In genomic region chr10:127490160-127491127, GRCm38 (mm10) we compare ENCODE assay signal across 15 mouse cellular contexts. TPM values are rescaled to one million over a fixed set of nuclear protein-coding genes. Genes with fewer than 3 reads are reported as not detected.
DNase-seq lines count a peak whose midpoint lies in the region; ATAC-seq lines count a peak whose summit lies in the region.
"Had no signal": no experiment of that assay in that cellular context is flagged by ENCODE, and none has a peak within 500 bp of the region (broad histone marks: within the 10 kb centered on the region; RNA-seq: fewer than 3 reads in every experiment).

No protein-coding gene starts in this region.

- WGBS in forebrain, embryonic 14.5 days, result 81% methylated on average over 18 of the region's 18 CpGs
- 83% methylated on average over 18 of the region's 18 CpGs for WGBS in forebrain, embryonic 11.5 days
- WGBS in hindbrain, embryonic 16.5 days, result 58% methylated on average over 18 of the region's 18 CpGs
- WGBS in neural tube, embryonic 15.5 days, result 55% methylated on average over 18 of the region's 18 CpGs

- no peak for ATAC-seq in forebrain, embryonic 14.5 days
- ATAC-seq in forebrain, embryonic 11.5 days (replicated peaks; ENCODE audit: low FRiP score), result no peak
- peak; percentile 72 for ATAC-seq in hindbrain, embryonic 16.5 days
- peak; percentile 62; the same call in 1 of the 2 replicates for ATAC-seq in neural tube, embryonic 15.5 days (ENCODE audit: low FRiP score)

- H3K4me2 ChIP-seq in forebrain, embryonic 14.5 days (ENCODE audit: low read length), result no peak overlapping the region
- no peak overlapping the region for H3K4me2 ChIP-seq in forebrain, embryonic 11.5 days (ENCODE audit: low read depth, low read length, severe bottlenecking)
- H3K4me2 ChIP-seq in hindbrain, embryonic 16.5 days (ENCODE audit: low read length), result no peak overlapping the region
- no peak overlapping the region for H3K4me2 ChIP-seq in neural tube, embryonic 15.5 days
- H3K4me2 ChIP-seq: liver, embryonic 13.5 days had no signal

- DNase-seq in forebrain, embryonic 14.5 days (ENCODE audit: low spot score), result no peak
- no peak for DNase-seq in forebrain, embryonic 11.5 days (ENCODE audit: low spot score)
- DNase-seq in retina, postnatal 1 day, result peak; percentile 47
- no peak for DNase-seq in retina, embryonic 14.5 days (ENCODE audit: low spot score)
- DNase-seq in Muller cell, postnatal 12 days (ENCODE audit: inconsistent ontology term), result no peak
- DNase-seq in adrenal gland, adult (ENCODE audit: inconsistent age in 2 of 2, low spot score in 1 of 2), result no peak
- DNase-seq: liver, embryonic 13.5 days; lung, postnatal 10 days; right cerebral cortex, postnatal 25 days; thymus, adult 18-20 months had no signal

- no peak overlapping the region for H3K4me3 ChIP-seq in forebrain, embryonic 14.5 days (ENCODE audit: low read depth, low read length)
- no peak overlapping the region for H3K4me3 ChIP-seq in forebrain, embryonic 11.5 days (ENCODE audit: low read depth, low read length)
- no peak overlapping the region for H3K4me3 ChIP-seq in hindbrain, embryonic 16.5 days (ENCODE audit: low read length)
- no peak overlapping the region for H3K4me3 ChIP-seq in neural tube, embryonic 15.5 days (replicated peaks)
- H3K4me3 ChIP-seq: limb, embryonic 10.5 days; liver, embryonic 13.5 days had no signal

- peak overlapping the region; percentile 33; the same call in 1 of the 2 replicates for H3K9ac ChIP-seq in forebrain, embryonic 14.5 days (ENCODE audit: low read length)
- H3K9ac ChIP-seq in forebrain, embryonic 11.5 days (ENCODE audit: low read length), result no peak overlapping the region
- peak overlapping the region; percentile 4; the same call in 1 of the 2 replicates for H3K9ac ChIP-seq in hindbrain, embryonic 16.5 days (ENCODE audit: low read depth, low read length)
- H3K9ac ChIP-seq in neural tube, embryonic 15.5 days (replicated peaks), result 0 out of 2 replicates have a peak overlapping the region, but pooled peaks have one; percentile 10
- H3K9ac ChIP-seq: liver, embryonic 13.5 days had no signal

- no peak overlapping the region for H3K27ac ChIP-seq in forebrain, embryonic 14.5 days (ENCODE audit: low read depth, low read length)
- no peak overlapping the region for H3K27ac ChIP-seq in forebrain, embryonic 11.5 days (ENCODE audit: low read depth, low read length)
- H3K27ac ChIP-seq in hindbrain, embryonic 16.5 days (ENCODE audit: low read depth, low read length), result peak overlapping the region; percentile 76
- peak overlapping the region; percentile 69 for H3K27ac ChIP-seq in neural tube, embryonic 15.5 days (replicated peaks)
- H3K27ac ChIP-seq: kidney, postnatal 0 days; limb, embryonic 10.5 days; liver, embryonic 13.5 days had no signal

- H3K4me1 ChIP-seq in forebrain, embryonic 14.5 days (ENCODE audit: control insufficient read depth, insufficient read depth, low read length), result no peaks in the 10 kb centered on the region
- no peaks in the 10 kb centered on the region for H3K4me1 ChIP-seq in forebrain, embryonic 11.5 days (replicated peaks; ENCODE audit: control insufficient read depth, insufficient read depth, low read length)
- H3K4me1 ChIP-seq in hindbrain, embryonic 16.5 days (ENCODE audit: control insufficient read depth, insufficient read depth, low read depth, low read length), result peaks cover 15% of the 10 kb centered on the region
- peaks cover 33% of the 10 kb centered on the region for H3K4me1 ChIP-seq in neural tube, embryonic 15.5 days
- H3K4me1 ChIP-seq: liver, embryonic 13.5 days had no signal

- H3K9me3 ChIP-seq in forebrain, embryonic 14.5 days (replicated peaks; ENCODE audit: control insufficient read depth, low read length), result no peaks in the 10 kb centered on the region
- H3K9me3 ChIP-seq in forebrain, embryonic 11.5 days (ENCODE audit: control insufficient read depth, low read length), result no peaks in the 10 kb centered on the region
- no peaks in the 10 kb centered on the region for H3K9me3 ChIP-seq in hindbrain, embryonic 16.5 days (ENCODE audit: control insufficient read depth, low read length)
- H3K9me3 ChIP-seq in neural tube, embryonic 15.5 days (replicated peaks), result no peaks in the 10 kb centered on the region
- H3K9me3 ChIP-seq: G1E; limb, embryonic 10.5 days; liver, embryonic 13.5 days had no signal

- no peaks in the 10 kb centered on the region for H3K27me3 ChIP-seq in forebrain, embryonic 14.5 days (replicated peaks; ENCODE audit: control insufficient read depth, insufficient read depth, low read length)
- H3K27me3 ChIP-seq in forebrain, embryonic 11.5 days (ENCODE audit: control insufficient read depth, insufficient read depth, low read length), result no peaks in the 10 kb centered on the region
- H3K27me3 ChIP-seq in hindbrain, embryonic 16.5 days (replicated peaks; ENCODE audit: control insufficient read depth, insufficient read depth, low read length), result no peaks in the 10 kb centered on the region
- no peaks in the 10 kb centered on the region for H3K27me3 ChIP-seq in neural tube, embryonic 15.5 days (replicated peaks)
- H3K27me3 ChIP-seq: liver, embryonic 13.5 days had no signal

- H3K36me3 ChIP-seq in forebrain, embryonic 14.5 days (ENCODE audit: control insufficient read depth, insufficient read depth, low read length), result peaks cover 86% of the 10 kb centered on the region
- peaks cover 6% of the 10 kb centered on the region for H3K36me3 ChIP-seq in forebrain, embryonic 11.5 days (ENCODE audit: control insufficient read depth, insufficient read depth, low read length)
- H3K36me3 ChIP-seq in hindbrain, embryonic 16.5 days (ENCODE audit: control insufficient read depth, insufficient read depth, low read length), result peaks cover 21% of the 10 kb centered on the region
- peaks cover 63% of the 10 kb centered on the region for H3K36me3 ChIP-seq in neural tube, embryonic 15.5 days

RNA-seq across cellular contexts. Expression of gene Stac3, which starts 11.0 kb away (rescaled TPM):
- polyA plus RNA-seq in forebrain, embryonic 14.5 days (2014; fragmentation: Nextera tagmentation; extraction: Ambion mirVana), result 0.41 TPM in 1 of 2 replicates, not detected in the other
- not detected in 2 replicates for polyA plus RNA-seq in forebrain, embryonic 11.5 days (2014; fragmentation: Nextera tagmentation; extraction: Ambion mirVana)
- 2.0 and 3.3 TPM in 2 replicates for polyA plus RNA-seq in hindbrain, embryonic 16.5 days (2015; fragmentation: Nextera tagmentation; extraction: Ambion mirVana)
- polyA plus RNA-seq in neural tube, embryonic 15.5 days (2015; fragmentation: Nextera tagmentation; extraction: Ambion mirVana), result 1.9 and 2.9 TPM in 2 replicates

RNA-seq across cellular contexts. Expression of gene Ndufa4l2, which starts 24.3 kb away (rescaled TPM):
- 12.5 and 17.2 TPM in 2 replicates for polyA plus RNA-seq in forebrain, embryonic 14.5 days (2014; fragmentation: Nextera tagmentation; extraction: Ambion mirVana)
- polyA plus RNA-seq in forebrain, embryonic 11.5 days (2014; fragmentation: Nextera tagmentation; extraction: Ambion mirVana), result 5.9 and 6.1 TPM in 2 replicates
- 23.2 and 29.5 TPM in 2 replicates for polyA plus RNA-seq in hindbrain, embryonic 16.5 days (2015; fragmentation: Nextera tagmentation; extraction: Ambion mirVana)
- polyA plus RNA-seq in neural tube, embryonic 15.5 days (2015; fragmentation: Nextera tagmentation; extraction: Ambion mirVana), result 17.8 and 22.5 TPM in 2 replicates

RNA-seq across cellular contexts. Expression of gene Shmt2, which starts 31.8 kb away (rescaled TPM):
- polyA plus RNA-seq in forebrain, embryonic 14.5 days (2014; fragmentation: Nextera tagmentation; extraction: Ambion mirVana), result 53.1 and 65.1 TPM in 2 replicates
- polyA plus RNA-seq in forebrain, embryonic 11.5 days (2014; fragmentation: Nextera tagmentation; extraction: Ambion mirVana), result 112 and 123 TPM in 2 replicates
- polyA plus RNA-seq in hindbrain, embryonic 16.5 days (2015; fragmentation: Nextera tagmentation; extraction: Ambion mirVana), result 52.8 and 59.3 TPM in 2 replicates
- polyA plus RNA-seq in neural tube, embryonic 15.5 days (2015; fragmentation: Nextera tagmentation; extraction: Ambion mirVana), result 50.4 and 69.9 TPM in 2 replicates

RNA-seq across cellular contexts. Expression of gene Nxph4, which starts 43.9 kb away (rescaled TPM):
- polyA plus RNA-seq in forebrain, embryonic 14.5 days (2014; fragmentation: Nextera tagmentation; extraction: Ambion mirVana), result 32.1 and 35.4 TPM in 2 replicates
- polyA plus RNA-seq in forebrain, embryonic 11.5 days (2014; fragmentation: Nextera tagmentation; extraction: Ambion mirVana), result 37.6 and 40.4 TPM in 2 replicates
- polyA plus RNA-seq in hindbrain, embryonic 16.5 days (2015; fragmentation: Nextera tagmentation; extraction: Ambion mirVana), result 129 and 136 TPM in 2 replicates
- polyA plus RNA-seq in neural tube, embryonic 15.5 days (2015; fragmentation: Nextera tagmentation; extraction: Ambion mirVana), result 80.4 and 102 TPM in 2 replicates

Comparison
In these comparisons a context has a peak if more than half of its experiments do, and no peak if none do; other contexts are left out.
1. ATAC-seq: peak in hindbrain, embryonic 16.5 days (single experiment) and neural tube, embryonic 15.5 days (single experiment); none in forebrain, embryonic 14.5 days (single experiment) and forebrain, embryonic 11.5 days (single experiment).
2. H3K27ac ChIP-seq: peak in hindbrain, embryonic 16.5 days (single experiment) and neural tube, embryonic 15.5 days (single experiment); none in forebrain, embryonic 14.5 days (single experiment) and forebrain, embryonic 11.5 days (single experiment).